Mouse (Mus musculus) bone marrow macrophage, adult 2 months (primary cell): ENCODE results near the gene Cdyl. TPM values are rescaled to one million over a fixed set of nuclear protein-coding genes. Genes with fewer than 3 reads are reported as not detected.
A peak's percentile ranks its signal among the peaks of the same experiment; 100 is the strongest.

Experiments
- H3K27ac ChIP-seq: 2 replicates; pipeline ENCODE4 v1.5.1; 2012; ENCODE audit warnings: low read depth, low read length; ENCODE audit not compliant: insufficient read depth
- H3K4me1 ChIP-seq: 2 replicates; pipeline ENCODE4 v1.6.1; 2012; ENCODE audit warnings: low read length; ENCODE audit not compliant: control insufficient read depth, insufficient read depth
- H3K4me3 ChIP-seq: 2 replicates; pipeline ENCODE4 v1.5.1; 2012; ENCODE audit warnings: mild to moderate bottlenecking, low read length, moderate library complexity; ENCODE audit not compliant: insufficient read depth
- CTCF ChIP-seq: IDR thresholded peaks from 2 replicates; pipeline ENCODE4 v1.5.1; 2012; ENCODE audit warnings: low read depth, mild to moderate bottlenecking, low read length, moderate library complexity
- POLR2A ChIP-seq: IDR thresholded peaks from 2 replicates; pipeline ENCODE4 v1.6.1; 2012; ENCODE audit warnings: mild to moderate bottlenecking, low read depth, low read length, borderline replicate concordance
- polyA plus RNA-seq: library from polyadenylated mRNA; stranded (reverse); fragments of >200 nt; gene quantifications from 2 replicates; pipeline ENCODE4 v1.2.4, GENCODE M21; 2012; ENCODE audit not compliant: missing spikeins, insufficient read depth, insufficient read length

Gene Cdyl
- polyA plus RNA-seq, 1 experiment, result 9.3 TPM

DNA sequence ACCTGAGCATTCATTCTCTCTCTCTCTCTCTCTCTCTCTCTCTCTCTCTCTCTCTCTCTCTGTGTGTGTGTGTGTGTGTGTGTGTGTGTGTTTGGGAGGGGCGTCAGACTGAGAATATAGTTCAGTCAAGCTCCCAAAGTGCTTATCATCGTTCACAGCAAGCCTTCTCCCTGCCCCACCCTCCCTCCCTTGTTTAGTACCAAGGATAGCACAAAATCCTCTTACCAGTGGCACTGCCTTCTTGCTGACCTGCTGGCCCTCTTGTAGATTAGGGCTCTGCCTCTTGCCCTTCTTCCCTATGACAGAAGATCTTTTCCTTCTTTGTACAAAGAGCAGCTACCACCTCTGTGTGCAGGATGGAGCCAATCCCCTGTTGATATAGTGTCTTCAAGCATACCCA lies 136.3 kb downstream of the Cdyl start:
- H3K4me1 ChIP-seq, result 0 out of 2 replicates have a peak, but pooled peaks cover 5% of the 10 kb centered on the region
- no peak overlapping the region for H3K4me3 ChIP-seq
- TF ChIP-seq POLR2A (no peak), CTCF (no peak)
- H3K27ac ChIP-seq, result no peak overlapping the region

- Histone ChIP-seq H3K27ac (no peak overlapping the region), H3K4me1 (0 out of 2 replicates have a peak, but pooled peaks cover 5% of the 10 kb centered on the region), H3K4me3 (no peak overlapping the region)
- TF ChIP-seq CTCF (no peak), POLR2A (no peak)
These were observed 136.7 kb downstream of the Cdyl start for GRCm38 (mm10) chr13:35796352-35796751.

GRCm38 (mm10) chr13:35797811-35798522 lies 138.3 kb downstream of the Cdyl start:
- TF ChIP-seq CTCF (no peak), POLR2A (no peak)
- H3K4me1 ChIP-seq, result 0 out of 2 replicates have a peak, but pooled peaks cover 5% of the 10 kb centered on the region
- H3K27ac ChIP-seq, result no peak overlapping the region
- H3K4me3 ChIP-seq, result no peak overlapping the region

GRCm38 (mm10) chr13:35798645-35799044 lies 139.0 kb downstream of the Cdyl start:
- Histone ChIP-seq H3K4me3 (no peak overlapping the region), H3K27ac (no peak overlapping the region), H3K4me1 (0 out of 2 replicates have a peak, but pooled peaks cover 5% of the 10 kb centered on the region)
- TF ChIP-seq POLR2A (no peak), CTCF (peak; percentile 71)

GRCm38 (mm10) chr13:35800270-35800669 lies 140.6 kb downstream of the Cdyl start:
- Histone ChIP-seq H3K4me1 (0 out of 2 replicates have a peak, but pooled peaks cover 5% of the 10 kb centered on the region), H3K4me3 (no peak overlapping the region), H3K27ac (no peak overlapping the region)
- no peak for TF ChIP-seq POLR2A
- no peak for TF ChIP-seq CTCF

- no peak for TF ChIP-seq CTCF
- TF ChIP-seq POLR2A, result no peak
- H3K27ac ChIP-seq, result no peak overlapping the region
- H3K4me3 ChIP-seq, result no peak overlapping the region
- no peaks in the 10 kb centered on the region for H3K4me1 ChIP-seq
These were observed 146.1 kb downstream of the Cdyl start for GRCm38 (mm10) chr13:35805727-35806126.

DNA sequence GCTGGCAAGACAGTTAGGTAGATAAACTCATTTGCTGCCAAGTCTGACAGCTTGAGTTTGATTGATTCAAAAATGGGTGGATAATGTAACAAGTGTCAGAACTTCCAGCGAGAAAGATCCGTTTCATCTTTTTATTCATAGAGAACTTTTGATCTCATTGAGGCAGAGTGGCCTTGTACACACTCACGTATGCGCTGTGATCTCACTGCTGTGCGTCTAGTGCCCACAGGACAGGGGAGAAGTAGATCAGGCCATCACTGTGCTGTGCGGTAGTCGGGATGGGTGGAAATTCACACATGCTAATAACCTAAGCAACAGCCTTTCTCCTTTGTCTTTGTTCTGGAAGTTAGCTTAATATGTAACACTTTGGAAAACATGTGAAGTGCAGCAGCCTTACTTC lies 146.5 kb downstream of the Cdyl start:
- TF ChIP-seq POLR2A, result no peak
- no peak for TF ChIP-seq CTCF
- Histone ChIP-seq H3K27ac (no peak overlapping the region), H3K4me3 (no peak overlapping the region), H3K4me1 (no peaks in the 10 kb centered on the region)

DNA sequence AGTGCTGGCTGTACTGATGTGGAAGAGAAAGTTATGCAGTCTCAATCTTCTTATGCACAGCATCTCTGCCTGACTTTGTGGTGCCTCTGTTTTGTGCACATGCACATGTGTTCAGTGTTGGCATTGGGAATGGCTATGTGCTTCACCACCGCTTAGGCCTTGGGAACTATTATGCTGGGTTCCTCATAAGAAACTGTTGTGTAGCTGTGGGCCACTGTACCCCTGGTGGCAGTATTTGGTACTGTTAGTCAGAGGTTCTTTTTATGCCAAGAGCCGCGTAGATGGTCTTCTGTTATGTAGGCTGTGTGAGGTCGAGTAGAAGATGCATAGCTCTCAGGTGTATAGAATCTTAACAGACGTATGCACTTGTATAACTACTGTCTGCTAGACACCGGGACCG lies 147.4 kb downstream of the Cdyl start:
- no peak for TF ChIP-seq POLR2A
- no peak for TF ChIP-seq CTCF
- no peak overlapping the region for H3K4me3 ChIP-seq
- H3K27ac ChIP-seq, result no peak overlapping the region
- no peaks in the 10 kb centered on the region for H3K4me1 ChIP-seq

DNA sequence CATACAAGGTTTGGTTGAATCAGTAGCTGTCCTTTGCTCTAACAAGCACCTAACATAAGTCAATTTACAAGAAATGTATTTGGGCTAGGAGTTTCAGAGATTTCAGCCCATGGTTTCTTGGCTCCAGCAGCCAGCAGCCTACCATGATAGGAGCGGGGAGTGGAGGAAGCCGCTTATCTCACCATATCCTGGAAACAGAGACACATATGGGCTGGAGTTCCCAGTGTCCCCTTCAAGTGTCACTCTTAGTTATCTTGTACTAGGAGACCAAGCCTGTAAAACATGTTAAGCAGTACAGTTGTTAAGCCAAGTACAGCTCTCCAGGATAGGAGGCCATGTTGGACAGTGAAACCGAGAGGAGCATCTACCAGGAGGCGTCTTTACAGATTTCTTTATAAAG lies 147.9 kb downstream of the Cdyl start:
- Histone ChIP-seq H3K4me1 (no peaks in the 10 kb centered on the region), H3K27ac (no peak overlapping the region), H3K4me3 (no peak overlapping the region)
- TF ChIP-seq POLR2A (no peak), CTCF (no peak)

GRCm38 (mm10) chr13:35807940-35808339 lies 148.3 kb downstream of the Cdyl start:
- no peak for TF ChIP-seq POLR2A
- no peak for TF ChIP-seq CTCF
- Histone ChIP-seq H3K4me3 (no peak overlapping the region), H3K27ac (no peak overlapping the region), H3K4me1 (no peaks in the 10 kb centered on the region)
